Mouse (Mus musculus) embryonic fibroblast, embryonic 13.5 days (primary cell): ENCODE data around the gene Cbx7.

Source experiments
- CTCF ChIP-seq: IDR thresholded peaks from 2 replicates; pipeline ENCODE4 v1.5.1; 2011; ENCODE audit warnings: mild to moderate bottlenecking, control low read depth, low read length, moderate library complexity, borderline replicate concordance; ENCODE audit not compliant: insufficient read depth
- POLR2A ChIP-seq: IDR thresholded peaks from 2 replicates; pipeline ENCODE4 v1.6.1; 2011; ENCODE audit warnings: low read depth, mild to moderate bottlenecking, control low read depth, low read length, moderate library complexity

DNA sequence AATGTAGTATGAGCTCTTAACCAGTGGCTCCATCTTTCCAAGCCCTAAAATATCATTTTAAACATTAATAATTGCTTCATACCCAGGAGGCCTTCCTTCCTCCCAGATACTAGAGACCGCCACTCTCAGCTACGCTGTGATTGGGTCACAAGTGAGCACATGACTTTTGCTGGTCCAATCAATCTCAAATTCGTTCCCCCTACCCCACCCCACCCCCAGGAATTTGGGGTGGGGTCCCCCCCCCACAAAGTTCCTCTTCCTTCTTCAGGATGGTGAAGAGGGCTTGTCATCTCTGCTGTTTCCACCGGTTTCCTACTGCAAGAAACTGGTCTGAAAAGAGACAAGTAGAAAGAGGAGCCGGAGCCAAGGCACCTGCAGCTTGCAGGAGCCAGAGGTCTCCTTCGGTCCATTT lies 92.2 kb downstream of the Cbx7 start:
- no peak for TF ChIP-seq CTCF
- TF ChIP-seq POLR2A, result no peak
